Mouse (Mus musculus) embryonic facial prominence, embryonic 12.5 days (tissue): ENCODE results near the gene Fdps. TPM values are rescaled to one million over a fixed set of nuclear protein-coding genes. Genes with fewer than 3 reads are reported as not detected.
"Not testable (repeated sequence)": the region's sequence is repeated elsewhere in the genome, so short reads cannot be mapped to it uniquely, and the experiment has no call there.

Experiments
- ATAC-seq: fragments of 200-750 bp; cut with Nextera tagmentation; 2 replicates; pipeline ENCODE4 v1.8.0; 2017; ENCODE audit not compliant: insufficient number of reproducible peaks, insufficient read depth, low FRiP score, low TSS enrichment
- H3K27ac ChIP-seq: fragments of 300-500 bp; sonication (generic); 2 replicates; pipeline ENCODE4 v1.5.1; 2016; ENCODE audit warnings: mild to moderate bottlenecking
- H3K27me3 ChIP-seq: fragments of 300-500 bp; sonication (generic); 2 replicates; pipeline ENCODE4 v1.6.1; 2016; ENCODE audit warnings: mild to moderate bottlenecking, moderate library complexity
- H3K36me3 ChIP-seq: fragments of 300-500 bp; sonication (generic); 2 replicates; pipeline ENCODE4 v1.6.1; 2016; ENCODE audit warnings: mild to moderate bottlenecking
- H3K4me1 ChIP-seq: fragments of 300-500 bp; sonication (generic); 2 replicates; pipeline ENCODE4 v1.6.1; 2016
- H3K4me2 ChIP-seq: fragments of 300-500 bp; sonication (generic); replicated peaks from 2 replicates; pipeline ENCODE4 v1.6.1; 2016; ENCODE audit warnings: mild to moderate bottlenecking, moderate library complexity
- H3K4me3 ChIP-seq: fragments of 300-500 bp; sonication (generic); 2 replicates; pipeline ENCODE4 v1.5.1; 2016; ENCODE audit warnings: mild to moderate bottlenecking
- H3K9ac ChIP-seq: fragments of 300-500 bp; sonication (generic); 2 replicates; pipeline ENCODE4 v1.6.1; 2016; ENCODE audit warnings: mild to moderate bottlenecking, moderate library complexity
- H3K9me3 ChIP-seq: fragments of 300-500 bp; sonication (generic); 2 replicates; pipeline ENCODE4 v1.6.1; 2016; ENCODE audit warnings: mild to moderate bottlenecking, moderate library complexity
- WGBS: fragments of 180-500 bp; shearing (Covaris S2); methylation state at CpG from one replicate; pipeline ENCODE4 v1.1.7; 2016; 5-methylcytosine and 5-hydroxymethylcytosine counted together
- polyA plus RNA-seq: library from polyadenylated mRNA; unstranded; fragments of >200 nt; fragmentation: Nextera tagmentation; extraction: Ambion mirVana; gene quantifications from 2 replicates; pipeline ENCODE4 v1.2.1, GENCODE M21; 2016

Fdps gene
- polyA plus RNA-seq, 1 experiment from 2014 or later = 258 TPM

DNA sequence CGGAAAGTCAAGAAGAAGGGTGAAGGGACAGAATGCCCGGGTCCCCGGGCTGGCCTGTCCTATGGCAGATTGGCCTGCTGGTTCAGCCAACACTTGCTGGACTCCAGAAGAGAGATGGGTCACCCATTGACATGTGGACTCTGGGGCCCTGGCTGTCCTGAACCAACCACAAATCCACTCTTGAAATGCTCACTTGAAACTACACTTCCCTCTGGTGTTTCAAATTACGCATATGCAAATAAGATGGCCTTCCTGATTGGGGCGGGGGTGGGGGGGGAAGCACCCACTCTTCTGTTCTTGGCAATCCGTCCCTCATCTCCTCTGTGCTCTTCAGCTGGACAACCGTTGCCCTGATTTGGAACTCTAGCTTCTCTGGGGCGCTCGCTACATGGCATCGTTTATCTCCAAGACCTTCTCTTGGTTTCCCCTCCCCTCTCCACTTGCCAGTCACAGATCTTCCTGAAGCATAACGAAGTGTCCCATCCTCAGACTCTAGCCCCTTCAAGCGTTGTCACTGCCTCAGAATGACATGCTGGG, 17.0 kb downstream of the Fdps start:
- no peak overlapping the region for H3K27ac ChIP-seq
- H3K4me2 ChIP-seq = no peak overlapping the region
- peaks cover 10% of the 10 kb centered on the region for H3K27me3 ChIP-seq
- H3K4me1 ChIP-seq = peaks cover 24% of the 10 kb centered on the region
- WGBS = 85% methylated on average over 12 of the region's 12 CpGs
- no peak overlapping the region for H3K4me3 ChIP-seq
- H3K36me3 ChIP-seq = peaks cover 29% of the 10 kb centered on the region
- H3K9me3 ChIP-seq = no peaks in the 10 kb centered on the region
- H3K9ac ChIP-seq = no peak overlapping the region
- ATAC-seq = no peak

DNA sequence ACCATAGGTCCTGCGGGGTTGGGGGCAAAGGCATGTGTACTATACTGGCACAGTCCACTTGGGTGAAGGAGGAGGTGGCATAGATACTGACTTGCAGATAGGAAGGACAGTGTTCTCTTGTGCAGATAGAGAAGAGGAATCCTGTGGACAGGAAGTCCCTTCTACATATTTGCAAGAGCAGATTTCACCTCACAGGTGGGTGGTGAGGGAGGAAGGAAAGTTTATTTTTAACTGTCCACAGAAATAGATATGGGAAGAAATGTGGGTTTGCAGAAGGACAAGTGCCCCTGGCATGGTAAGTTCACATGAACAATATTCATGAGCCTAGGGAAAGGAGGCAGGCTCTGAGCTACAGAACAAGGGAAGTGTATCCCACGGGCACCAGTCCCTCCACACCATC, 17.6 kb downstream of the Fdps start:
- Histone ChIP-seq H3K27me3 (peaks cover 9% of the 10 kb centered on the region), H3K9ac (no peak overlapping the region), H3K36me3 (peaks cover 35% of the 10 kb centered on the region), H3K9me3 (no peaks in the 10 kb centered on the region), H3K4me3 (no peak overlapping the region), H3K4me1 (peaks cover 19% of the 10 kb centered on the region), H3K27ac (no peak overlapping the region), H3K4me2 (no peak overlapping the region)
- ATAC-seq = no peak
- WGBS = 84% methylated on average over 2 of the region's 2 CpGs

DNA sequence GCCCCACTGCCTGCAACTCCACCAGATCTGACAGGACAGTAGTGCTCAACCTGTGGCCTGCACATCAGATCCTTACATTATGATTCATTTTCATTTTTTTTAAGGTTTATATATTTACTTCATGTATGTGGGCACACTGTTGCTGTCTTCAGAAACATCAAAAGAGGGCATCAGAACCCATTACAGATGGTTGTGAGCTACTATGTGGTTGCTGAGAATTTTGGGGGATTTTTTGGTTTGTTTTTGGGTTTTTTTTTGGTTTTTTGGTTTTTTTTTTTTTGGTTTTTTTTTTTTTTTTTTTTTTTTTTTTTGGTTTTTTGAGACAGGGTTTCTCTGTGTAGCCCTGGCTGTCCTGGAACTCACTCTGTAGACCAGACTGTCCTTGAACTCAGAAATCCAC, 19.5 kb downstream of the Fdps start:
- H3K36me3 ChIP-seq = peaks cover 35% of the 10 kb centered on the region
- H3K9ac ChIP-seq, H3K4me1 ChIP-seq, H3K27me3 ChIP-seq, H3K4me2 ChIP-seq, ATAC-seq, H3K27ac ChIP-seq, H3K9me3 ChIP-seq, H3K4me3 ChIP-seq: not testable (repeated sequence)

DNA sequence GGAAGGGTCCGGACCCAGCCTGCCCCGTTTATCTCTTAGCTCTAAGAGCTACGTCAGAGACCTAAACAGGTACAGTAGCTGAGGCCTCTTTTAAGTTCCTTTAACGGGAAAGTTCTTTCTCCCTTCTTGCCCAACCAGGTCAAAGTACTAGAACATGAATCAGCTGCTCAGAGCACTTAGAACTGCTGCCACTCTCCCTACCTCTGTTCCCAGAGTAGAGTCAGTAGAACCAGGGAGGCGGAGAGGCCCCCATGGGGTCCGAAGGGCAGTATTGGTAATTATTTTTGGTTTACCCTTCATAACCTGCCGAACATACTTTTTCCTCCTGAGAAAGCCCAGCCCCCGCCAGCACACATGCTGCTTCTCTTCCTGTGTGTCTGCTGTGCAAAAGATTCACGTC, 24.4 kb downstream of the Fdps start:
- WGBS = 91% methylated on average over 9 of the region's 9 CpGs
- Histone ChIP-seq H3K27ac (no peak overlapping the region), H3K36me3 (peaks cover 68% of the 10 kb centered on the region), H3K27me3 (no peaks in the 10 kb centered on the region), H3K9ac (no peak overlapping the region), H3K9me3 (no peaks in the 10 kb centered on the region), H3K4me1 (no peaks in the 10 kb centered on the region), H3K4me3 (no peak overlapping the region), H3K4me2 (no peak overlapping the region)
- no peak for ATAC-seq

DNA sequence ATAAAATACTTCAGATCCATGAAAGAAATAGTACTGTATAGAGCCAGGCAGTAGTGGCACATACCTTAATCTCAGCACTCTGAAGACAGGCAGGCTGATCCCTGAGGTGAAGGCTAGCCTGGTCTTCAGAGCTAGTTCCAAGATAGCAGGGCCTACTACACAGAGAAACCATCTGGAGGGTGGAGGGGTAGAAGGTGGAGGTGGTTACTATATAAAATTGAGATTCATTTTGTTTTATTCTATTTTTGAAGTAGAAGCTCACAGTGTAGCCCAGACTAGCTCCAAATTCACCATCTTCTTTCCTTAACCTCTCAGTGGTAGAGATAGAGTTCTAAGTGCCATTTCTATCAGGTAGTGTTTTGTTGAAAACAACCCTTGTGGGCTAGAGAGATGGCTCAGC, 34.5 kb downstream of the Fdps start:
- no peaks in the 10 kb centered on the region for H3K27me3 ChIP-seq
- H3K4me1 ChIP-seq = no peaks in the 10 kb centered on the region
- no peak overlapping the region for H3K9ac ChIP-seq
- no peak for ATAC-seq
- no peaks in the 10 kb centered on the region for H3K9me3 ChIP-seq
- no peak overlapping the region for H3K4me2 ChIP-seq
- peaks cover 85% of the 10 kb centered on the region for H3K36me3 ChIP-seq
- no peak overlapping the region for H3K4me3 ChIP-seq
- no peak overlapping the region for H3K27ac ChIP-seq

DNA sequence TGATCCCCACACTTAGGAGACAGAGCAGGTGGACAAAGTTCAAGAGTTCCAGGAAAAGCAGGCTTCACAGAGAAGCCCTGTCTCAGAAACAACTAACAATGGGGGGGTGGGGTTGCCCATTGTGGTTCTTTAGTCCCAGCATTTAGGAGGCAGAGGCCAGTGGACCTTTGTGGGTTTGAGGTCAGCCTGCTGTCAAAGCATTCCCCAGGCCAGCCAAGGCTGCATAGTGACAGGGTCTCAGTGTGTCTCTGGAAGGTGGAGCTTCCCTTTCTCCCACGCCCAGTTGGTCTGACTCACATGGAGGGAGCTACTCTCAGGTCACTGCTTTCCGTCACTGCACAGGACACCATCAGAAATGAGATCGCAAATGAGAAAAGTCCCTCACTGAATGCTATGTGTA, 40.1 kb downstream of the Fdps start:
- peaks cover 75% of the 10 kb centered on the region for H3K36me3 ChIP-seq
- ATAC-seq = no peak
- WGBS = 70% methylated on average over 3 of the region's 3 CpGs

DNA sequence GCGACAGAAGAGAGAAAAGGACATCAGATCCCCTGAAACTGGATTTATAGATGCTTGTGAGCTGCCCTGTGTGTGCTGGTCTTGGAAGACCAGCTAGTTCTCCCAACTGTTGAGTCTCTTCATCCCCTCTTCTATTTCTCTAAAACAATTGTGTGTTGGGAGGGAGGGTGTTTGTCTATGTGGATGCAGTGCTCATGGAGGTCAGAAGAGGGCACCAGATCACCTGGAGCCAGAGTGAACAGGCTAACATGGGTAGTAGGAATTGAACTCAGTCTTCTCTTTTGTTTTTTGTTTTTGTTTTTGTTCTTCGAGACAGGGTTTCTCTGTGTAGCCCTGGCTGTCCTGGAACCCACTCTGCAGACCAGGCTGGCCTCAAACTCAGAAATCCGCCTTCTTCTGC, 43.0 kb downstream of the Fdps start:
- Histone ChIP-seq H3K4me1 (no peaks in the 10 kb centered on the region), H3K27ac (no peak overlapping the region), H3K9me3 (no peaks in the 10 kb centered on the region), H3K36me3 (peaks cover 68% of the 10 kb centered on the region), H3K4me2 (no peak overlapping the region), H3K4me3 (no peak overlapping the region), H3K9ac (no peak overlapping the region), H3K27me3 (no peaks in the 10 kb centered on the region)
- WGBS = 81% methylated on average over 3 of the region's 3 CpGs
- ATAC-seq = no peak

More for the DNA sequence above, 40.1 kb downstream of the Fdps start:
- Histone ChIP-seq H3K9me3 (no peaks in the 10 kb centered on the region), H3K27me3 (no peaks in the 10 kb centered on the region), H3K4me3 (no peak overlapping the region), H3K9ac (no peak overlapping the region), H3K4me1 (no peaks in the 10 kb centered on the region), H3K27ac (no peak overlapping the region), H3K4me2 (no peak overlapping the region)

DNA sequence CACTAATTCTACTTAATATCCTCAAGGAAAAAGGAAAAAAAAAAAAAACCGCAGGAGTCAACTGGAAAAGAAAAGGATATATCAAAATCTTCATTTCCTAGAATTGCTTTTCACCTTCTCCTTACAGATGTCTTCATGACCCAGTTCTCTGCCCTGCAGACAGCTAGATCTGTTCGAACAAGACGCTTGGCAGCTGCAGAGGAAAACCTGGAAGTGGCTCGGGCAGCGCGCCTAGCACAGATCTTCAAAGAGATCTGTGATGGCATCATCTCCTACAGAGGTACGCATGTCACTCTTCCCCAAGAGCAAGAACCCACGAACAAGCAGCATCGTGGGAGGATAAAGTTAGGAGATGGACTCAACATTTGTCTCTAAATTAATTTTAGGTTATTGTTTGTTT, 43.4 kb downstream of the Fdps start:
- Histone ChIP-seq H3K9me3 (no peaks in the 10 kb centered on the region), H3K9ac (no peak overlapping the region), H3K27me3 (no peaks in the 10 kb centered on the region), H3K27ac (no peak overlapping the region), H3K4me3 (no peak overlapping the region), H3K4me2 (no peak overlapping the region), H3K36me3 (peaks cover 67% of the 10 kb centered on the region), H3K4me1 (no peaks in the 10 kb centered on the region)
- no peak for ATAC-seq
- WGBS = 96% methylated on average over 9 of the region's 9 CpGs

Other genes with a start within 250 kb of the Fdps start
- gene Msto1, start 188.0 kb downstream of the Fdps start, polyA plus RNA-seq = 48.4 TPM in 2 replicates
- 25.5 TPM in 2 replicates for gene Ash1l, start 151.3 kb downstream of the Fdps start, polyA plus RNA-seq
- gene Dap3, start 150.8 kb downstream of the Fdps start, polyA plus RNA-seq = 153 and 156 TPM in 2 replicates
- gene Rusc1, start 8.6 kb downstream of the Fdps start, polyA plus RNA-seq = 26.5 and 33.7 TPM in 2 replicates
- gene Gm43738, start 860 bp downstream of the Fdps start, polyA plus RNA-seq = not detected in 2 replicates
- gene Pklr, start 34.2 kb upstream of the Fdps start, polyA plus RNA-seq = 0.27 and 1.0 TPM in 2 replicates
- gene Hcn3, start 58.2 kb upstream of the Fdps start, polyA plus RNA-seq = 3.9 and 4.4 TPM in 2 replicates
- 51.3 and 52.6 TPM in 2 replicates for gene Clk2, start 62.8 kb upstream of the Fdps start, polyA plus RNA-seq
- 108 and 109 TPM in 2 replicates for gene Scamp3, start 75.5 kb upstream of the Fdps start, polyA plus RNA-seq
- 30.9 and 37.2 TPM in 2 replicates for gene Fam189b, start 81.2 kb upstream of the Fdps start, polyA plus RNA-seq
- gene Gba, start 101.0 kb upstream of the Fdps start, polyA plus RNA-seq = 33.2 and 34.9 TPM in 2 replicates
- 42.6 and 46.2 TPM in 2 replicates for gene Thbs3, start 113.2 kb upstream of the Fdps start, polyA plus RNA-seq
- 208 and 211 TPM in 2 replicates for gene Mtx1, start 125.1 kb upstream of the Fdps start, polyA plus RNA-seq
- gene Muc1, start 127.1 kb upstream of the Fdps start, polyA plus RNA-seq = 0.78 and 1.6 TPM in 2 replicates
- 297 and 306 TPM in 2 replicates for gene Krtcap2, start 144.0 kb upstream of the Fdps start, polyA plus RNA-seq
- gene Trim46, start 144.3 kb upstream of the Fdps start, polyA plus RNA-seq = 6.2 and 7.7 TPM in 2 replicates
- 101 and 103 TPM in 2 replicates for gene Dpm3, start 157.4 kb upstream of the Fdps start, polyA plus RNA-seq
- 56.6 and 62.0 TPM in 2 replicates for gene Slc50a1, start 168.6 kb upstream of the Fdps start, polyA plus RNA-seq
- 32.6 and 36.1 TPM in 2 replicates for gene Efna1, start 179.2 kb upstream of the Fdps start, polyA plus RNA-seq
- 12.8 and 15.8 TPM in 2 replicates for gene Efna3, start 221.0 kb upstream of the Fdps start, polyA plus RNA-seq
- gene Efna4, start 236.1 kb upstream of the Fdps start, polyA plus RNA-seq = 47.1 and 48.8 TPM in 2 replicates
- gene Adam15, start 248.0 kb upstream of the Fdps start, polyA plus RNA-seq = 42.7 and 45.5 TPM in 2 replicates